Mouse (Mus musculus) thymus, adult 2 months (tissue): ENCODE results near the gene Gm45713. TPM values are rescaled to one million over a fixed set of nuclear protein-coding genes. Genes with fewer than 3 reads are reported as not detected.

ENCODE experiments used
- DNase-seq: peaks from one replicate; pipeline ENCODE4 v3.0.0; 2021
- H3K27ac ChIP-seq: fragments of 200-500 bp; 2 replicates; pipeline ENCODE4 v1.5.1; 2012; ENCODE audit warnings: low read length, control low read depth; ENCODE audit not compliant: control insufficient read depth, insufficient read depth
- H3K27me3 ChIP-seq: fragments of 200-500 bp; 2 replicates; pipeline ENCODE4 v1.6.1; 2012; ENCODE audit warnings: mild to moderate bottlenecking, low read length, moderate library complexity, mixed read lengths; ENCODE audit not compliant: control insufficient read depth, insufficient read depth
- H3K36me3 ChIP-seq: fragments of 200-500 bp; 2 replicates; pipeline ENCODE4 v1.6.1; 2012; ENCODE audit warnings: mild to moderate bottlenecking, low read length, moderate library complexity; ENCODE audit not compliant: control insufficient read depth, insufficient read depth
- H3K4me1 ChIP-seq: fragments of 200-500 bp; replicated peaks from 2 replicates; pipeline ENCODE4 v1.6.1; 2012; ENCODE audit warnings: low read length; ENCODE audit not compliant: control insufficient read depth, insufficient read depth
- H3K4me3 ChIP-seq: fragments of 200-500 bp; 2 replicates; pipeline ENCODE4 v1.5.1; 2012; ENCODE audit warnings: mild to moderate bottlenecking, low read length, control low read depth, moderate library complexity; ENCODE audit not compliant: control insufficient read depth, insufficient read depth
- CTCF ChIP-seq: fragments of 200-500 bp; IDR thresholded peaks from 2 replicates; pipeline ENCODE4 v1.5.1; 2012; ENCODE audit warnings: mild to moderate bottlenecking, control low read depth, low read length, moderate library complexity, borderline replicate concordance; ENCODE audit not compliant: control insufficient read depth, poor library complexity, insufficient read depth; ENCODE audit errors: extremely low read depth
- POLR2A ChIP-seq: fragments of 200-500 bp; IDR thresholded peaks from 2 replicates; pipeline ENCODE4 v1.6.1; 2012; ENCODE audit warnings: mild to moderate bottlenecking, low read length, control low read depth, moderate library complexity; ENCODE audit not compliant: control insufficient read depth, poor library complexity, insufficient read depth; ENCODE audit errors: extremely low read depth
- WGBS: fragments of 180-500 bp; shearing (Covaris S2); methylation state at CpG from one replicate; pipeline ENCODE4 v1.1.7; 2018; 5-methylcytosine and 5-hydroxymethylcytosine counted together
- polyA plus RNA-seq: library from polyadenylated mRNA; depleted of rRNA; stranded (reverse); fragments of >200 nt; gene quantifications from 2 replicates; pipeline ENCODE4 v1.2.3, GENCODE M21; 2012

The Gm45713 gene
- polyA plus RNA-seq, 1 experiment: 0.27 TPM

DNA sequence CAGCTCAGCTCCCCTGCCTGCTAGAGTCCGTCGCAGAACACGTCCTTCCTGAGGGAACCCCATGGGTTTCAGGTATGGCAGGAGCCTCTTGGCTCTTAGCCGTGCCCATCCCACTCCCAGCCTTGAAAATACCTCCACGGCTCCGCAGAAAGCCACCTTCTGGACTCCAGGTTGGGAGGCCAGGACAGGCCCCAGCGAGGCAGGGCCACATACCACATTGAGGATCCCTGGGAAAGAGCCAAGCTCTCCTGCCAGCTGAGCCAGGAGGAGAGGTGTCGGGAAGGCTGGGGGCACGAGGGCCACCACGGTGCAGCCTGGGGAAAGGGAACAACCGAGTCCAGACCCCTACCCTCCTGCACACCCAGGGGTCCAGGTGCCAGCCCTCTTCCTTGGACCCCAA is 11.2 kb upstream of the Gm45713 start:
- Histone ChIP-seq H3K36me3 (no peaks in the 10 kb centered on the region), H3K27ac (no peak overlapping the region), H3K4me1 (peaks cover 8% of the 10 kb centered on the region), H3K27me3 (no peaks in the 10 kb centered on the region), H3K4me3 (no peak overlapping the region)
- DNase-seq: no peak
- TF ChIP-seq CTCF: no peak
- TF ChIP-seq POLR2A: no peak
- 97% methylated on average over 11 of the region's 11 CpGs for WGBS

- H3K27me3 ChIP-seq: no peaks in the 10 kb centered on the region
- no peaks in the 10 kb centered on the region for H3K36me3 ChIP-seq
- no peak overlapping the region for H3K27ac ChIP-seq
- no peak for DNase-seq
- no peak overlapping the region for H3K4me3 ChIP-seq
- WGBS: 99% methylated on average over 8 of the region's 8 CpGs
- H3K4me1 ChIP-seq: peaks cover 22% of the 10 kb centered on the region
- TF ChIP-seq POLR2A (no peak), CTCF (no peak)
Observed at GRCm38 (mm10) chr7:45145460-45145859, 9.4 kb upstream of the Gm45713 start.

- WGBS: 97% methylated on average over 13 of the region's 13 CpGs
- TF ChIP-seq POLR2A (no peak), CTCF (no peak)
- H3K36me3 ChIP-seq: no peaks in the 10 kb centered on the region
- no peak overlapping the region for H3K4me3 ChIP-seq
- peaks cover 31% of the 10 kb centered on the region for H3K4me1 ChIP-seq
- H3K27ac ChIP-seq: no peak overlapping the region
- no peak for DNase-seq
- H3K27me3 ChIP-seq: no peaks in the 10 kb centered on the region
Observed at GRCm38 (mm10) chr7:45144368-45145174, 8.5 kb upstream of the Gm45713 start.

DNA sequence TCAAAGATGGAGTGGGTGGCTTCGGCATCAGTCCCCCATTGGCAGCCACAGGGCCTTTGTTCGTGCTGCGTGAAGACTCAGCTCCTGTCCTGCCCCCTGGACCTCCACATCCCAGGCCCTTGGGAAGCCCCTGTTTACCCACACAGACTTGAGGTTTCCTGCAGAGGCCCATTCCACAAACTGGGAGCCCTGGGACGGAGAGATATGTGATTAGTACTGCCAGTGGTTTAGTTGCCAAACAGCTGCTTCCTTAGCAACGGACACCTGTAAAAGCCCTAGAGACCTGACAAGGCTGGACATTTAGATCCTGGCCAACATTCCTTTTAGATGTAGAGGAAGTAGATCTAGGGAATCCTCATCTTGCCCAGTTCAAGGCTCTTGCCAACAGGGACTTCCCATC is 5.9 kb upstream of the Gm45713 start:
- TF ChIP-seq CTCF: no peak
- TF ChIP-seq POLR2A: no peak
- Histone ChIP-seq H3K36me3 (no peaks in the 10 kb centered on the region), H3K27ac (peak overlapping the region; percentile 65; the same call in 1 of the 2 replicates), H3K4me1 (peaks cover 45% of the 10 kb centered on the region), H3K27me3 (no peaks in the 10 kb centered on the region), H3K4me3 (no peak overlapping the region)
- WGBS: 65% methylated on average over 5 of the region's 5 CpGs
- no peak for DNase-seq

- no peak overlapping the region for H3K4me3 ChIP-seq
- H3K36me3 ChIP-seq: no peaks in the 10 kb centered on the region
- H3K4me1 ChIP-seq: peaks cover 50% of the 10 kb centered on the region
- H3K27me3 ChIP-seq: no peaks in the 10 kb centered on the region
- no peak for TF ChIP-seq CTCF
- no peak for TF ChIP-seq POLR2A
- DNase-seq: peak; percentile 53
- 5% methylated on average over 3 of the region's 3 CpGs for WGBS
- H3K27ac ChIP-seq: peak overlapping the region; percentile 65
Observed at GRCm38 (mm10) chr7:45141319-45141718, 5.3 kb upstream of the Gm45713 start.

- peaks cover 58% of the 10 kb centered on the region for H3K4me1 ChIP-seq
- no peaks in the 10 kb centered on the region for H3K36me3 ChIP-seq
- TF ChIP-seq CTCF (no peak), POLR2A (no peak)
- H3K27ac ChIP-seq: no peak overlapping the region
- H3K4me3 ChIP-seq: no peak overlapping the region
- no peak for DNase-seq
- WGBS: 92% methylated on average over 8 of the region's 8 CpGs
- no peaks in the 10 kb centered on the region for H3K27me3 ChIP-seq
Observed at GRCm38 (mm10) chr7:45139904-45140723, 4.1 kb upstream of the Gm45713 start.

DNA sequence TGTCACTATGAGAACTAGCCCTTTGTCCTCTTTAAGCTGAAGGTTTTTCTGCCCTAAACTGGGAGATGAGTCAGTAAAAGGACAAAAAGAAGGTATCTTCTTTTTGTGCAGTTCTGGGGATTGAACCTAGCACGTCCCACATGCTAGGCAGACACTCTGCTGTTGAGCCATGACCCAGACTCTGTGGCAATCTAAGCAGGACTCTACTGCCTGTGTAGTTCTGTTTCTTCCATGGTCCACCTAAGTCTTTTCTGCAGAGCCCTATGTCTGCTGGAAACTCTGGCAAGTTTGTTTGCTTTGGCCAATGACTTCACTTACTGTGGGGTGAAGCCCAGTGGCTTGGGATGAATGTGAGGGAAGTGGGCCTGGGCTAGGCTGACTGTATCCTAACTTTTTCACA is 2.4 kb upstream of the Gm45713 start:
- no peaks in the 10 kb centered on the region for H3K27me3 ChIP-seq
- no peak overlapping the region for H3K4me3 ChIP-seq
- no peak for DNase-seq
- H3K27ac ChIP-seq: no peak overlapping the region
- H3K36me3 ChIP-seq: no peaks in the 10 kb centered on the region
- TF ChIP-seq POLR2A (no peak), CTCF (no peak)
- peaks cover 69% of the 10 kb centered on the region for H3K4me1 ChIP-seq
- 100% methylated on average over 1 of the region's 1 CpGs for WGBS
